In genomic region chr6:29758417-29758816, GRCm38 (mm10) we compare ENCODE assay signal across 8 mouse cellular contexts. TPM values are rescaled to one million over a fixed set of nuclear protein-coding genes. Genes with fewer than 3 reads are reported as not detected.
DNase-seq lines count a peak whose midpoint lies in the region; ATAC-seq and TF ChIP-seq lines count a peak whose summit lies in the region.

No protein-coding gene starts in this region.

- peak; percentile 28; the same call in 1 of the 2 replicates for ATAC-seq in liver, postnatal 0 days

- no peak overlapping the region for H3ac ChIP-seq in C2C12 (ENCODE audit: control insufficient read depth, insufficient read length, low read depth)

- intact Hi-C loops in gastrocnemius, postnatal 36 days (cut with DNase I) = loop anchor here (2.0 kb wide), 2 partner anchors 46 to 60 kb away; no protein-coding TSS in a partner anchor

- H3K27me3 ChIP-seq in C2C12 (ENCODE audit: control insufficient read depth, insufficient read depth, insufficient read length) = no peaks in the 10 kb centered on the region
- H3K27me3 ChIP-seq in liver, postnatal 0 days (ENCODE audit: insufficient read depth, low read length) = no peaks in the 10 kb centered on the region

- H3K9me3 ChIP-seq in liver, postnatal 0 days (ENCODE audit: low read length) = no peaks in the 10 kb centered on the region

- H3K79me2 ChIP-seq in C2C12 (ENCODE audit: control insufficient read depth, insufficient read depth) = no peaks in the 10 kb centered on the region

- no peak overlapping the region for H3K4me2 ChIP-seq in liver, postnatal 0 days (ENCODE audit: low read depth, low read length)

- H3K36me3 ChIP-seq in C2C12 (ENCODE audit: control insufficient read depth, insufficient read depth) = peaks cover 34% of the 10 kb centered on the region
- H3K36me3 ChIP-seq in liver, postnatal 0 days (replicated peaks; ENCODE audit: insufficient read depth, low read length) = no peaks in the 10 kb centered on the region

- H3K79me3 ChIP-seq in C2C12 (ENCODE audit: low read depth) = no peaks in the 10 kb centered on the region

- 38% methylated on average over 4 of the region's 4 CpGs for WGBS in liver, postnatal 0 days (ENCODE audit: insufficient replicate concordance)

- no peak overlapping the region for H3K27ac ChIP-seq in liver, postnatal 0 days (ENCODE audit: low read depth)

- H3K4me1 ChIP-seq in liver, postnatal 0 days (ENCODE audit: insufficient read depth) = no peaks in the 10 kb centered on the region; the same call in 1 of the 2 replicates

- no peak overlapping the region for H3K9ac ChIP-seq in liver, postnatal 0 days (replicated peaks)

- no peak for TF ChIP-seq EP300 in liver, postnatal 0 days (IDR thresholded peaks at IDR 0.05; ENCODE audit: low read depth)

- TF ChIP-seq CTCF in C2C12 (IDR thresholded peaks at IDR 0.05; ENCODE audit: control insufficient read depth, insufficient read depth, insufficient read length) = peak; percentile 86
- TF ChIP-seq CTCF in liver, postnatal 0 days (IDR thresholded peaks at IDR 0.05; ENCODE audit: low read depth) = peak; percentile 94

- H3K4me3 ChIP-seq in C2C12 (ENCODE audit: insufficient read depth, poor library complexity, severe bottlenecking) = no peak overlapping the region
- H3K4me3 ChIP-seq in liver, postnatal 0 days (ENCODE audit: low read depth, low read length) = no peak overlapping the region

- peak; percentile 64 to 68 for DNase-seq in adrenal gland, adult 18-20 months (ENCODE audit: low spot score in 2 of 2)
- DNase-seq in embryo, embryonic 10.5 days (ENCODE audit: low spot score) = peak; percentile 87
- DNase-seq in gastrocnemius, postnatal 36 days = peak; percentile 50 to 67
- peak; percentile 86 for DNase-seq in kidney, postnatal 10 days
- peak; percentile 78 for DNase-seq in liver, postnatal 0 days
- DNase-seq in retina, adult 2 months (ENCODE audit: low read depth, low spot score) = peak; percentile 57
- DNase-seq in thymus, postnatal 4 days = peak; percentile 82

TF ChIP-seq in C2C12, 6 proteins besides CTCF, POLR2A, EP300 and RAD21:
- TF ChIP-seq MYOD1 (IDR thresholded peaks at IDR 0.05; ENCODE audit: control insufficient read depth, insufficient read length, low read depth) = no peak
- no peak for TF ChIP-seq MAX (IDR thresholded peaks at IDR 0.05)
- no peak for TF ChIP-seq USF1 (IDR thresholded peaks at IDR 0.05; ENCODE audit: low read depth)
- no peak for TF ChIP-seq MYOG (IDR thresholded peaks at IDR 0.05; ENCODE audit: control insufficient read depth, extremely low read depth, insufficient read length)
- no peak for TF ChIP-seq FOSL1 (IDR thresholded peaks at IDR 0.05; ENCODE audit: insufficient read depth, low read length, poor library complexity, severe bottlenecking)
- TF ChIP-seq CEBPB (IDR thresholded peaks at IDR 0.05; ENCODE audit: low read depth) = no peak

RNA-seq across cellular contexts. Expression of gene Ahcyl2, which starts 9.4 kb away (rescaled TPM):
- 6.3 TPM for polyA plus RNA-seq in C2C12 (2012; fragmentation: generic; extraction: Trizol)
- total RNA-seq in adrenal gland, adult 18-20 months (2021) = 100 to 1,000 TPM; 124 to 260 TPM
- 10 to 100 TPM; 12.7 to 14.5 TPM for total RNA-seq in gastrocnemius, postnatal 36 days (2021)
- polyA plus RNA-seq in liver, postnatal 0 days (2015; fragmentation: Nextera tagmentation; extraction: Ambion mirVana) = 2.0 TPM in 2 replicates

RNA-seq across cellular contexts. Expression of gene Smo, which starts 23.1 kb away (rescaled TPM):
- 86.2 TPM for polyA plus RNA-seq in C2C12 (2012; fragmentation: generic; extraction: Trizol)
- total RNA-seq in adrenal gland, adult 18-20 months (2021) = 10 to 100 TPM; 30.8 to 47.8 TPM
- 1 to 10 TPM; 4.4 to 4.5 TPM for total RNA-seq in gastrocnemius, postnatal 36 days (2021)
- 2.2 and 2.5 TPM in 2 replicates for polyA plus RNA-seq in liver, postnatal 0 days (2015; fragmentation: Nextera tagmentation; extraction: Ambion mirVana)

Comparison
In these comparisons a context has a peak if more than half of its experiments do, and no peak if none do; other contexts are left out.
1. RNA of gene Ahcyl2, which starts 9.4 kb away (total RNA-seq): 124 to 260 TPM in adrenal gland, adult 18-20 months; 12.7 to 14.5 TPM in gastrocnemius, postnatal 36 days; every median in the first group is over 4 times any median in the second.
2. RNA of gene Smo, which starts 23.1 kb away (total RNA-seq): 30.8 to 47.8 TPM in adrenal gland, adult 18-20 months; 4.4 to 4.5 TPM in gastrocnemius, postnatal 36 days; every median in the first group is over 4 times any median in the second.
3. Peak in every context shown above with its lines, with median percentiles within 50 percentile points of each other: DNase-seq.